Mouse (Mus musculus): Measurements from ENCODE around the gene Ntrk3. TPM values are rescaled to one million over a fixed set of nuclear protein-coding genes. Genes with fewer than 3 reads are reported as not detected.

Gene Ntrk3
- total RNA-seq, 2 experiments from 2014 or later: 1.4 to 3.3 TPM

GRCm38 (mm10) chr7:78462605-78463004 is 275.2 kb downstream of the Ntrk3 start:
- intact Hi-C loops (cut with DNase I): no loop called here
- DNase-seq: no peak

DNA sequence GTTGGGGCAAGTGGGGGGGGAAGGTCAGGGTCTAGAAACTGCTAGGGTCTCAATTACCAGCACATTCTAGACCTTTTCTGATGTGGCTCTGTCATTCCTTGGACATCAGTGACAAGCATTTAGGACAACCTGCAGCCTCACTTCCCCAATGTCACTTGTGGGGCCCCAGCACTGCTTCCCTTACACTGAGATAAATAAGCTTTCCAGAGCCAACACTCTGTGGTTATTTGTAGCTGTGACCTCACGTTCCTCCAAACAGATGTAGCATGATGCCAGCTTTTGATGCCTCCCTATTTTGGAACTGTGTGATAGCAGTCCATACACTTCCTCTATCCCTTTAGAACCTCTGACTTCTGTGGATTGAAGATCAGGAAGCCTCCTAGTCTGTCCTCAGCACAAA is 278.8 kb downstream of the Ntrk3 start:
- intact Hi-C loops (cut with DNase I): no loop called here
- DNase-seq: no peak

GRCm38 (mm10) chr7:78451666-78452065 is 286.1 kb downstream of the Ntrk3 start:
- intact Hi-C loops (cut with DNase I): no loop called here
- DNase-seq: no peak

DNA sequence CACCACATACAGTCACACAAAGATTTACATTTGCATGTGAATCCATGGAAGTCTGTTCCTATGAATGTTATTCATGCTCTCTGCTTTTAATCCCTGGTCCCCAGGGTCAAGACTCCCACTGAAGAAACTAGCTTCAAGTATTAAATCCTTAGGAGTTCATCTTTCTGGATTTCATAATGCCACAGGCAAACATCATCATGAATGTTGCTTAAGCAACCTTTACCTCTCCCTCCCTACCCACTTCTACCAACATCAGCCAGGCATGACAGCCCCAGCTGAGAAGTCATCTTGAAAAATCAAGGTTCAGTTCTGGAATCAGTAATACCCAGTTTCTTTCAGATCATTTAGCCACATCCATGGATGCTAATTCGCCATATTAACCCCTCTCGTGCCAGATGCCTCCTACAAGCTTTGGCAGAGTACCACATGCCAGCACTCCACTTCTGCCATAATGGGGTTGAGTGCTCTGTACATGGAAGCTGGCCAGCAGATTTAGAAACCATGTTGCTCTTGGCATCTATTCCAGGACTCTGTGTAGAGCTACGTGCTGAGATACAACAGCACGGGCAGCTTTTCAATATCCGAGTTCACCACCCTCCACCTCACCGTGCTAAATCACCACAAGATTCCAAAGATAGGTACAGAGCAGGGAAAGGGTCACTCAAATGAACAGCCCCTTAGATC is 287.8 kb downstream of the Ntrk3 start:
- DNase-seq: peak; percentile 11 to 21
- intact Hi-C loops (cut with DNase I): no loop called here

GRCm38 (mm10) chr7:78448841-78449240 is 289.0 kb downstream of the Ntrk3 start:
- intact Hi-C loops (cut with DNase I): no loop called here
- no peak for DNase-seq

DNA sequence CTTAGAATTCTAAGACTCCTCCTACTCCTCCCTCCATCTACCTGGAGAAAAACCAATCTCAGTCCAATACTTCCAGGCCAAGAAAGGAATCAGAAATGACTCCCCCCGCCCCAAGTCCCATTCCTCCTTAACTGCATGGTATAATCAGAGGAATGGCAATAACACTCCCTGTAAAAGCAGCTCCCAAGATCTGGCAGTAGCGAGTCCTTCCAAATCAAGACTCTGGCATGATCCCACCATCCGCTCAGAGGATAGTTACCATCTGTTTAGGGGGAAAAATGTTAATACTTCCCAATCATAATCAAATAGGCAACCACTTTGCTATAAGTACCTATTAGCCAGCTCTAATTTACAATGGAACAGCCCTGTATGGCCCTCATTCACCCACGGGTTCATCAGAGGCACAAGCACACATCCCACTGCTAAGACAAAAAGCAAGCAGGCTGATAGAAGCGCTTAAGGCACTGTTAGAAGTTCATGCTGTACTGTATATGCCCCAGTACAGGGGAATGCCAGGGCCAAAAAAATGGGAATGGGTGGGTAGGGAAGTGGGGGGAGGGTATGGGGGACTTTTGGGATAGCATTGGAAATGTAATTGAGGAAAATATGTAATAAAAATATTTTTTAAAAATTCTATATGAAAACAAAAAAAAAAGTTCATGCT is 294.3 kb downstream of the Ntrk3 start:
- DNase-seq: no peak
- intact Hi-C loops (cut with DNase I): no loop called here

GRCm38 (mm10) chr7:78441706-78442105 is 296.1 kb downstream of the Ntrk3 start:
- DNase-seq: no peak
- intact Hi-C loops (cut with DNase I): no loop called here

DNA sequence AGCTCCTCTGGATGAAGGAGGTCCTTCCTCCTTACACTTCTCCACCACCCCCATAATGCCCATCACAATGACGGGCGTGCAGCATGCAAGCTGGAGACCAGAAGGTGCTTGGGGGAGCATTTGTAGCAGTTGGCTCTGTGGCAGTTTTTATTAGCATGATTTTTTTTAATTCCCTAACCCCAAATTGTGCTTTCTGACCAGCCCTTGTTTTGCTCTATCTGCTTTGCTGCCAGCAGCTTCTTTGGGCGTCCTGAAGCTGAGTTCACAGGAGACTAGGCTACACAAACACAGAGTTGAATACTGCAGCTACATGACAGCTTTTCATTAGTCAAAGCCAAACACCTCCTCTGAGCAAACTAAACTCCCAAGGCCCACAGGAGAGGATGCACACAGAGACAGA is 296.9 kb downstream of the Ntrk3 start:
- no peak for DNase-seq
- intact Hi-C loops (cut with DNase I): no loop called here

- intact Hi-C loops (cut with DNase I): no loop called here
- no peak for DNase-seq
Measured at GRCm38 (mm10) chr7:78440476-78440875, 297.3 kb downstream of the Ntrk3 start.

DNA sequence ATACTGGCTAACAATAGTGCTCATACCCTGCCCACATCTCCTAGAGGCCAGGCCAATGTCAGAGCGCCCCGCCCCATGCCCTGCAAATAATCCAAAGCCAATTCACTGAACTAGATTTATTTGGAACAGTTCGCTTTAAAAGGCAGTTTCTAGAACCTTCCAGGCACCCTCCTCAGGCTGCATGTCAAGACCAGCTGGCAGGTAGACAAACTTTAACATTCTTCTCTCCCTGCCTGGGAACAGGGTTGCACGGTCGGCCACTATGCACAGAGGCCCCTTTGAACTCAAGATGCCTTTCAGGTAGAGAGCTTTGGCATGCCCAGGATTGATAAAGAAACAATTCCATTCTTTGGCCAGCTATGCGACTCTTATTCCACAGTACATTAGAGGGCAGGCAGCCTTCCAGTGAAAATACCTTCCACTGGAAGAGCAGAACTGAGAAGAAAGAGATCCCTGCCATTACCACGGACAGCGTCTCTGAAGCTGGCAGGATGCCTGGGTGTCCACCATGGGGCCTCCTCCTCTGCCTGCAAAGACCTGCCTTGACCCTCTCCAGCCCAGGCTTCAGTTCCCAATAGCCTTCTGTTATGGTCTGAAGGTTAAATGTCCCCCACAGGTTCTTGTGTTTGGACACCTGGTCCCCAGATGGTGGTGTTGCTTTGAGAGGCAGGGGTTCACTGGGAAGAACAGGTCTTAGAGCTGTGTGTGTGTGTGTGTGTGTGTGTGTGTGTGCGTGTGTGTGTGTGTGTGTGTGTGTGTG is 298.3 kb downstream of the Ntrk3 start:
- peak; percentile 40 to 45 for DNase-seq
- intact Hi-C loops (cut with DNase I): no loop called here

GRCm38 (mm10) chr7:78433617-78434144 is 304.1 kb downstream of the Ntrk3 start:
- intact Hi-C loops (cut with DNase I): no loop called here
- DNase-seq: peak in 1 of 2 experiments; percentile 12

DNA sequence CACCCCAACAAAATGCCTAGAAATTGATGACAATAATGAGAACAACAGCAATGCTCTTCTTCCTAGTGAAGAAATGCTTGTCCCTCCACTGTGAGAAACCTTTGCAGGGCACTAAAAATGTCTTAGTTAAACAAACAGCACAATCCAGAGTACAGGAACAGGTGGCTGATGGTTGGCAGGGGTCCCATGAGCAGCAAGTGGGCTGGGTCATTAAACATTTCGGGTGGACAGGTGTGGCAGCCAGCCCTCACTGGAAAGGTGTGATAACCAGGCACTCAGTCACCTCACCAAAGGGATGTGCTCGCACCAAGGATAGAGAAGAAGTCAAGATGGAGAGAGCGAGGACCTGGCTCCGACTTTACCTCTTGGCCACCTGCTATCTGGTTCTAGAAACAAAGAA is 306.2 kb downstream of the Ntrk3 start:
- DNase-seq: no peak
- intact Hi-C loops (cut with DNase I): no loop called here

GRCm38 (mm10) chr7:78412172-78412571 is 325.6 kb downstream of the Ntrk3 start:
- no peak for DNase-seq
- intact Hi-C loops (cut with DNase I): no loop called here

- DNase-seq: no peak
- intact Hi-C loops (cut with DNase I): no loop called here
Measured at GRCm38 (mm10) chr7:78409970-78410369, 327.8 kb downstream of the Ntrk3 start.

DNA sequence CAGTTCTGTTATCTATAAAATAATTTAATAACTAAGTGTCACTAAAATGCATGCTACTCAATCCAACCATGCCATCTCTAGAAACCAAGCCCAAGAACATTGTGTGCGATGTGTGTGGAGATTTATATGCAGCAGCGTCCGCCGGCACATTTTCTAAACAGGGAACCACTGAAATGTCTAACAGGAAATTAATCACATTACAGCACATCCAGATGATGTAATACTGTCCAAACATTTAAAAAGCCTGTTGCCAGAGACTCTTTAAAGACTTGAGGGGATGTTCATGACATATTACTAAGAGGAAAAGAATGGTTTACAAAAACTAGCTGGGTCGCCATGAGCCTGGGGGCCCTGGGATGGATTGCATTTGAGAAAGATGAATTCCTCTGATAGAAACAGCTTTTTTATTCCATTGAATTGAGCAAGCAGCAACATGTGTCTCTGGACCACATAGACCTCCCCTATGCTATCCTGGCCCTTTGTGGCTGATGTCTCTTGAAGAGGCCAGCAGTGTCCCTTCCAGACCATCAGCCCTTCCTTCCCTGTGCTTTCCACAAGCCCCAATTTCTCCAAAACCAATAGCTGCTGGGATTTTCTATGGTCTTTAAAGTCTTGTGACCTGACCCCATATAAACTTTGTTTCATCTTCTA is 331.0 kb downstream of the Ntrk3 start:
- intact Hi-C loops (cut with DNase I): no loop called here
- DNase-seq: no peak

DNA sequence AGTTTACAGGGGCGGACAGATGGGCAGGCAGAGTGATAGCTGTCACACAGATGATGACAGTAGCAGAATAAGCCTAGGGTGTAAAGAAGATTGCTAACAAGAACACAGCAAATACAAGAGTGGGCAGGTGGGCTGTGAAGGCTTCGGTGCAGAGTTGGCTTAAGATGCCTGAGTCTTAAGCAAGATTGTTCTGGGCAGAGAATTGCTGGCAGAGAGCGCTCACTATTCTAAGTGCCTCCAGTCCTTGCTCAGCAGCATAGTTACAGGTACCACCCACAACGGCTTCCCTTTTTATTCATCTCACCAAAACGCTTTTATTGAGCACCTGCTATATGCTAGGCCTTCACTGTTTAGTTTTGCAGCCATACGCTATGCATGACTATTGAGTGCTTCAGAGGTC is 333.3 kb downstream of the Ntrk3 start:
- intact Hi-C loops (cut with DNase I): no loop called here
- DNase-seq: no peak

DNA sequence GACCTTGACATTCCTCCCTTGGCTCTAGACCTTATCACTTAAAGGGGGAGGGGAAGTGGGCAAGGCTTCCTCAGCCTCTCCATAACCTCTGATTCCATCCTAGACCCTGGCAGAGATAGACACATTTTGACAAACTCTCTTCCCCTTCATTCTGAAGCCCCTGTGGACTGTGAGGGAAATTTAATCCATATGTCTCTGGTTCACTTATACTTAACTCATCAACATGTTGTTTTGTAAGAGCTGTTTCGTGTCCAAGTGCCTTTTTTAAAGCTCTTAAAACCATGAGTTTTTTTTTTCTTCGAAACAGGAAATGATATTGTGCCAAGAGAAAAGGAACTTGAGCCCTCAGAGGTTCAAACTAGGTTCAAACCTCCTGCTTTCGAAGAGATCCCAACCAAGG is 335.3 kb downstream of the Ntrk3 start:
- intact Hi-C loops (cut with DNase I): no loop called here
- DNase-seq: no peak

GRCm38 (mm10) chr7:78400219-78400618 is 337.6 kb downstream of the Ntrk3 start:
- intact Hi-C loops (cut with DNase I): no loop called here
- no peak for DNase-seq

- intact Hi-C loops (cut with DNase I): no loop called here
- no peak for DNase-seq
Measured at GRCm38 (mm10) chr7:78398377-78398776, 339.4 kb downstream of the Ntrk3 start.

DNA sequence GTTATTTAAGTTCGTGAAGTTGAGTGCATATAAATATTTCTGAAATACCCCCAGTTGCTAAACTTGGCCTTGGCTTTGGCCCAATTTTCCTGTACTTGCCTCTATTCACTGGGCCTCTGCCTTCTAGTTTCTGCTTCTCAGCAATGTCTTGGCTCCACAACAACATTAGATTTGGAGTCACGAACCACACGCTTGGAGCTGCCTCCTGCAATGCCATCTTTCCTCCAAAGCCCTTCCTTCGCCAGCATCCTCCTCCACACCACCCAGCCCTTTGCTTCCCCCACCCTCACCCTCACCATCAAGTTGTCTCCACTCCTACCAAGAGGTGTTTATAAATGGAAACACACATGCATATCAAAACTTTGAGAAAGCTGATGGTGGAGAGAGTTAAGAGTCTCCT is 340.6 kb downstream of the Ntrk3 start:
- intact Hi-C loops (cut with DNase I): no loop called here
- no peak for DNase-seq

GRCm38 (mm10) chr7:78390019-78390418 is 347.8 kb downstream of the Ntrk3 start:
- DNase-seq: no peak
- intact Hi-C loops (cut with DNase I): no loop called here
